Mouse (Mus musculus) kidney, embryonic 16.5 days (tissue): ENCODE results near the gene Tgm2. TPM values are rescaled to one million over a fixed set of nuclear protein-coding genes. Genes with fewer than 3 reads are reported as not detected.

Experiments used
- ATAC-seq: fragments of 200-750 bp; cut with Nextera tagmentation; 2 replicates; pipeline ENCODE4 v1.8.0; 2017; ENCODE audit warnings: moderate TSS enrichment; ENCODE audit not compliant: low FRiP score, low TSS enrichment
- H3K27ac ChIP-seq: fragments of 300-500 bp; sonication (generic); 2 replicates; pipeline ENCODE4 v1.5.1; 2014; ENCODE audit warnings: low read length
- H3K27me3 ChIP-seq: fragments of 300-500 bp; sonication (generic); 2 replicates; pipeline ENCODE4 v1.6.1; 2014; ENCODE audit warnings: low read length, control low read depth, mixed read lengths; ENCODE audit not compliant: insufficient read depth
- H3K36me3 ChIP-seq: fragments of 300-500 bp; sonication (generic); 2 replicates; pipeline ENCODE4 v1.6.1; 2014; ENCODE audit warnings: low read length, control low read depth, mixed read lengths; ENCODE audit not compliant: insufficient read depth
- H3K4me1 ChIP-seq: fragments of 300-500 bp; sonication (generic); 2 replicates; pipeline ENCODE4 v1.6.1; 2014; ENCODE audit warnings: low read length, control low read depth, mixed read lengths; ENCODE audit not compliant: insufficient read depth
- H3K4me2 ChIP-seq: fragments of 300-500 bp; sonication (generic); replicated peaks from 2 replicates; pipeline ENCODE4 v1.6.1; 2014; ENCODE audit warnings: low read depth, low read length
- H3K4me3 ChIP-seq: fragments of 300-500 bp; sonication (generic); 2 replicates; pipeline ENCODE4 v1.5.1; 2014; ENCODE audit warnings: mild to moderate bottlenecking, low read length
- H3K9ac ChIP-seq: fragments of 300-500 bp; sonication (generic); replicated peaks from 2 replicates; pipeline ENCODE4 v1.6.1; 2014; ENCODE audit warnings: low read length
- H3K9me3 ChIP-seq: fragments of 300-500 bp; sonication (generic); 2 replicates; pipeline ENCODE4 v1.6.1; 2016; ENCODE audit warnings: low read length, control low read depth
- WGBS: fragments of 180-500 bp; shearing (Covaris S2); extraction: QIAGEN DNeasy Blood & Tissue Kit; methylation state at CpG from one replicate; pipeline ENCODE4 v1.1.7; 2014; 5-methylcytosine and 5-hydroxymethylcytosine counted together
- polyA plus RNA-seq: library from polyadenylated mRNA; unstranded; fragments of >200 nt; fragmentation: Nextera tagmentation; extraction: Ambion mirVana; gene quantifications from 2 replicates; pipeline ENCODE4 v1.2.1, GENCODE M21; 2015

Gene Tgm2
- polyA plus RNA-seq, 1 experiment from 2014 or later: 48.3 TPM

DNA sequence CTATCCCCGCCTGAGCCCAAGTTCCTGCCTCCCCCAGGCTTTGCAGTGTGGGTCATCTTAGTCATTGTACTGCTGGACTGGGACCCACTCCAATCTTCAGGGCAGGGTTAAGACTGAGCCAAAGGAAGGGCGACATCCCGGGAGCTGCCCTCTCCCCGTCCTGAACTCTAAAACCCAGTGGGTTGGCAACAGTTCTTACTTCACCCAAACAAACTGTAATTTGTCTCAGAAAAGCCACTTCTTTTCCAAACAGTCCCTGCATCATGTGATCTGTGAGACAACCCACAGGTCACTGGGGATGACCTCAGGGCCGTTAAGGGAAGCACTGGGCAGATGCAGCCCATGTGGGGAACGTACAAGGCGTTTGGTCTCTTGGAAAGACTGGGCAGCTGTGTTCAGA lies 10.0 kb downstream of the Tgm2 start:
- ATAC-seq: no peak
- Histone ChIP-seq H3K27ac (no peak overlapping the region), H3K4me1 (peaks cover 25% of the 10 kb centered on the region), H3K9ac (no peak overlapping the region), H3K4me3 (no peak overlapping the region), H3K9me3 (no peaks in the 10 kb centered on the region), H3K36me3 (no peaks in the 10 kb centered on the region), H3K4me2 (no peak overlapping the region), H3K27me3 (no peaks in the 10 kb centered on the region)
- 47% methylated on average over 7 of the region's 7 CpGs for WGBS

GRCm38 (mm10) chr2:158133050-158133449 lies 13.2 kb downstream of the Tgm2 start:
- Histone ChIP-seq H3K9me3 (no peaks in the 10 kb centered on the region), H3K27me3 (no peaks in the 10 kb centered on the region), H3K36me3 (0 out of 2 replicates have a peak, but pooled peaks cover 3% of the 10 kb centered on the region), H3K4me3 (no peak overlapping the region), H3K9ac (0 out of 2 replicates have a peak overlapping the region, but pooled peaks have one; percentile 9), H3K4me1 (peaks cover 30% of the 10 kb centered on the region), H3K27ac (no peak overlapping the region), H3K4me2 (no peak overlapping the region)
- 56% methylated on average over 6 of the region's 6 CpGs for WGBS
- ATAC-seq: no peak

GRCm38 (mm10) chr2:158132320-158132719 lies 13.9 kb downstream of the Tgm2 start:
- no peaks in the 10 kb centered on the region for H3K9me3 ChIP-seq
- no peak overlapping the region for H3K27ac ChIP-seq
- 82% methylated on average over 10 of the region's 10 CpGs for WGBS
- no peak overlapping the region for H3K4me3 ChIP-seq
- peaks cover 28% of the 10 kb centered on the region for H3K4me1 ChIP-seq
- H3K36me3 ChIP-seq: 0 out of 2 replicates have a peak, but pooled peaks cover 3% of the 10 kb centered on the region
- ATAC-seq: no peak
- no peak overlapping the region for H3K9ac ChIP-seq
- no peak overlapping the region for H3K4me2 ChIP-seq
- no peaks in the 10 kb centered on the region for H3K27me3 ChIP-seq

DNA sequence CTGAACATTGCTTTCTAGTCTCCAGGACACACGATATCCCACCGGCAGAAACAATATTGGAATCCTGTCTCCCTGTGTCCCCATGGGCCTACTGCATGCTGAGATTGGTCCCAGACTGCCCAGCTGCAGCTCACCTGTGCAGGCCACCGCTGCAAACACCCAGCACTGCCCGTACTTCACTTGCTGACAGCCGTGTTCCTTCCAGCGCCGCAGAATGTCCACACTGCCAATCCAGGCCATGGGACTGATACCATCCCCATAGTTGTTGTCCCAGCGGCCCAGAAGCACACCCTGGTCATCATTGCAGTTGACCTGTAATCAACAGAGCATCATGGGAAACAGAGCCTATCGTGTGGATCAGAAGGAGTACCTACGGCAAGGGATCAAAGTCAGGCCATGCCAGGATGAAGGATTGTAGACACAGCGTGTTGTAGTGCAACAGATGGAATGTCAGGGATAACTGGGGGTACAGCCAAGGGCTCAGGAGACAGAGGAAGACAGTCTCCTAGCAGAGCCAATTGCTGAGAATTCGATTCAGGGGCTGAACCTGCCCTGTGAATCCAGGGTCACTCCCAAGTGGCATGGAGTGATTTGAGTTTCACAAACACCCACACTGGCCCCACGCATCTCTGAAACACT lies 14.9 kb downstream of the Tgm2 start:
- no peak for ATAC-seq
- H3K4me1 ChIP-seq: peaks cover 24% of the 10 kb centered on the region
- H3K9me3 ChIP-seq: no peaks in the 10 kb centered on the region
- H3K4me3 ChIP-seq: no peak overlapping the region
- no peak overlapping the region for H3K4me2 ChIP-seq
- H3K36me3 ChIP-seq: 0 out of 2 replicates have a peak, but pooled peaks cover 3% of the 10 kb centered on the region
- no peaks in the 10 kb centered on the region for H3K27me3 ChIP-seq
- 88% methylated on average over 13 of the region's 13 CpGs for WGBS
- H3K9ac ChIP-seq: no peak overlapping the region
- no peak overlapping the region for H3K27ac ChIP-seq

DNA sequence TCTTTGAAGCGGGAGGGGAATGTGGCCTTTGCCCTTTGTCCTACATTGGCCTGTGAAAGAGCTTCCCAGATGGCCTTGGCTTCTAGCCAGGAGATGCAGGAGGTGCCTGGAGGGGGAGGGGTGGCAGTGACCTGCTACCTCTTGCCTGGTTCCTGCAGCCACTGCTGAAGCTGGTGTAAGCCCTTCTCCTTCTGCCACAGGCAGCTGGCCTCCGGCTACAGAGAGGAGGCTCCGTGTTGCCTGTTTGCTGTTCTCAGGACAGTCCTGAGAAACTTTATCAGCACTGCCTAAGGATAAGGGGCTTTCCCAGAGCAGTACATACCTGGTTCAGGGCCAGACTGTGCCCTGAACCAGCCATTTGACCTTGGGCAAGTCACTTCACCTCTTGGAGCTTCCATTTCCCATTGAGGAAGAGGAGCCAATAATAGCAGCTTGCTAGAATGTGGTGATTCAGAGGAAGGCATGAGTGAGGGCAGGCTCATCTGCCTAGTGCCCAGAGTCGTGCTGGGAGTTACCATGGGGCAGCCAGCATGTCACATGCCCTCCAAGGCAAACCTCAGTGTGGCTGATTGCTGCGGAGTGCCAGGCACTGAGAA lies 15.7 kb downstream of the Tgm2 start:
- Histone ChIP-seq H3K4me2 (no peak overlapping the region), H3K9me3 (no peaks in the 10 kb centered on the region), H3K4me1 (peaks cover 18% of the 10 kb centered on the region), H3K9ac (peak overlapping the region; percentile 13; the same call in 1 of the 2 replicates), H3K4me3 (no peak overlapping the region), H3K27me3 (no peaks in the 10 kb centered on the region), H3K27ac (peak overlapping the region; percentile 57; the same call in 1 of the 2 replicates), H3K36me3 (0 out of 2 replicates have a peak, but pooled peaks cover 5% of the 10 kb centered on the region)
- 41% methylated on average over 5 of the region's 5 CpGs for WGBS
- ATAC-seq: peak; percentile 50; the same call in 1 of the 2 replicates

DNA sequence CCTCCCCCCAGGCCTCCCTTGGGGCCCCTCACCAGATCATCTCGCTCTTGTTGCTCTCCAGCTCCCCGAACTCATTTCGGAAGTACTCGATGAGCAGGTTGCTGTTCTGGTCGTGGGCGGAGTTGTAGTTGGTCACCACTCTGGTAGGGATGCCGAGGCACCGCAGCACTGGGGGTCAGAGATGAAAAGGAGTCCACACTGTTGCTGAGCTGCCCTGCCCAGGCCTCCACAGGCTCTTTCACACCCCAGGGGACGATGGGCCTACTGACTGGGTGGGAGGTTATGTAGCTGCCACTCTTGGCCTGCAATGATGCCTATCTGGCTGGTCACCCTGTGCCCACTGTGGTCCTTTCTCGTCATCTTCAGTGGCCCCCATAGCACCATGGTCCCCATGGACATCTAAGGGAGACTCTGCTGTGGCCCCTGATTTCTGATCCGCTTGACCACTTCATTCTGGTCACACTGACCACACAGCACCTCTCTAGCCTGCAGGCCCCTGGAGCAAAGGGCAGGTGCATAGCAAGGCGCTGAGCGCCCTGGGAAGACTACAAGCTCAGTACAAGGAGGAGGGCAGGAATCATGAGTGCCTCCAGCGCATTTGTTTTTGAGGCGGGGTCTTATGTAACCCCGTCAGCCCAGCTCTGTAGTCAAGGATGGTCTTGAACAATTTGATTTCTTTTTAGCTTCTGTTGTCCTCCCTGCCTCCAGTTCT lies 16.8 kb downstream of the Tgm2 start:
- no peak overlapping the region for H3K9ac ChIP-seq
- peaks cover 18% of the 10 kb centered on the region for H3K4me1 ChIP-seq
- H3K36me3 ChIP-seq: 0 out of 2 replicates have a peak, but pooled peaks cover 5% of the 10 kb centered on the region
- H3K27me3 ChIP-seq: no peaks in the 10 kb centered on the region
- WGBS: 80% methylated on average over 16 of the region's 16 CpGs
- H3K4me3 ChIP-seq: no peak overlapping the region
- no peak for ATAC-seq
- H3K9me3 ChIP-seq: no peaks in the 10 kb centered on the region
- H3K27ac ChIP-seq: no peak overlapping the region
- no peak overlapping the region for H3K4me2 ChIP-seq

GRCm38 (mm10) chr2:158128461-158129130 lies 17.6 kb downstream of the Tgm2 start:
- no peaks in the 10 kb centered on the region for H3K27me3 ChIP-seq
- H3K9ac ChIP-seq: no peak overlapping the region
- no peaks in the 10 kb centered on the region for H3K9me3 ChIP-seq
- ATAC-seq: no peak
- H3K4me1 ChIP-seq: peaks cover 18% of the 10 kb centered on the region
- no peak overlapping the region for H3K4me3 ChIP-seq
- no peak overlapping the region for H3K27ac ChIP-seq
- H3K36me3 ChIP-seq: 0 out of 2 replicates have a peak, but pooled peaks cover 5% of the 10 kb centered on the region
- no peak overlapping the region for H3K4me2 ChIP-seq
- WGBS: 87% methylated on average over 8 of the region's 8 CpGs

- 0 out of 2 replicates have a peak, but pooled peaks cover 5% of the 10 kb centered on the region for H3K36me3 ChIP-seq
- no peak overlapping the region for H3K9ac ChIP-seq
- peaks cover 18% of the 10 kb centered on the region for H3K4me1 ChIP-seq
- no peak overlapping the region for H3K27ac ChIP-seq
- no peaks in the 10 kb centered on the region for H3K9me3 ChIP-seq
- WGBS: 85% methylated on average over 7 of the region's 7 CpGs
- no peak overlapping the region for H3K4me3 ChIP-seq
- H3K27me3 ChIP-seq: no peaks in the 10 kb centered on the region
- no peak overlapping the region for H3K4me2 ChIP-seq
- no peak for ATAC-seq
These were observed 18.4 kb downstream of the Tgm2 start for GRCm38 (mm10) chr2:158127872-158128271.

GRCm38 (mm10) chr2:158127245-158127644 lies 19.0 kb downstream of the Tgm2 start:
- 83% methylated on average over 6 of the region's 6 CpGs for WGBS
- Histone ChIP-seq H3K27me3 (no peaks in the 10 kb centered on the region), H3K4me3 (no peak overlapping the region), H3K9me3 (no peaks in the 10 kb centered on the region), H3K9ac (no peak overlapping the region), H3K4me2 (no peak overlapping the region), H3K36me3 (0 out of 2 replicates have a peak, but pooled peaks cover 5% of the 10 kb centered on the region), H3K27ac (no peak overlapping the region), H3K4me1 (peaks cover 24% of the 10 kb centered on the region)
- ATAC-seq: no peak
